Mouse (Mus musculus) bone marrow, adult 2 months (tissue): Measurements from ENCODE around the gene Kcne3.

ENCODE experiments used
- CTCF ChIP-seq: fragments of 200-500 bp; IDR thresholded peaks from 2 replicates; pipeline ENCODE4 v1.5.1; 2011; ENCODE audit warnings: low read length, control low read depth; ENCODE audit not compliant: control insufficient read depth, insufficient read depth
- POLR2A ChIP-seq: fragments of 200-500 bp; IDR thresholded peaks from 2 replicates; pipeline ENCODE4 v1.6.1; 2011; ENCODE audit warnings: low read depth, mild to moderate bottlenecking, control low read depth, low read length, borderline replicate concordance; ENCODE audit not compliant: control insufficient read depth

GRCm38 (mm10) chr7:100168654-100169053 lies 7.6 kb upstream of the Kcne3 start:
- TF ChIP-seq CTCF = no peak
- no peak for TF ChIP-seq POLR2A
